Mouse (Mus musculus) CH12.LX (cell line): Measurements from ENCODE around the gene Cd163l1.

Experiments
- CHD1 ChIP-seq: IDR thresholded peaks from 2 replicates; pipeline ENCODE4 v1.6.1; 2012; ENCODE audit warnings: low read depth, low read length, improper control_type of control experiment, inconsistent platforms
- CTCF ChIP-seq, 2 experiments: IDR thresholded peaks in 1 of 2; conservative IDR thresholded peaks in 1 of 2; 2 replicates each; pipeline ENCODE4 v1.5.1; 2011 to 2012; ENCODE audit warnings: low read depth in 2 of 2, low read length in 2 of 2, improper control_type of control experiment in 1 of 2, inconsistent platforms in 1 of 2, mild to moderate bottlenecking in 1 of 2, moderate library complexity in 1 of 2
- E2F4 ChIP-seq: IDR thresholded peaks from 2 replicates; pipeline ENCODE4 v1.6.1; 2011; ENCODE audit warnings: low read depth, low read length, improper control_type of control experiment; ENCODE audit not compliant: insufficient replicate concordance
- ELF1 ChIP-seq: IDR thresholded peaks from 2 replicates; pipeline ENCODE4 v1.6.1; 2014; ENCODE audit warnings: low read depth, mild to moderate bottlenecking, inconsistent platforms, low read length, improper control_type of control experiment
- ETS1 ChIP-seq: conservative IDR thresholded peaks from 2 replicates; pipeline ENCODE4 v1.6.1; 2012; ENCODE audit warnings: low read depth, mild to moderate bottlenecking, inconsistent platforms, low read length, improper control_type of control experiment, moderate library complexity
- HCFC1 ChIP-seq: IDR thresholded peaks from 2 replicates; pipeline ENCODE4 v1.6.1; 2012; ENCODE audit warnings: low read depth, mild to moderate bottlenecking, inconsistent platforms, low read length, improper control_type of control experiment
- MAX ChIP-seq: IDR thresholded peaks from 2 replicates; pipeline ENCODE4 v1.6.1; 2011; ENCODE audit warnings: low read length, improper control_type of control experiment
- MXI1 ChIP-seq: IDR thresholded peaks from 2 replicates; pipeline ENCODE4 v1.6.1; 2011; ENCODE audit warnings: mild to moderate bottlenecking, low read depth, low read length, improper control_type of control experiment
- POLR2A ChIP-seq: IDR thresholded peaks from 2 replicates; pipeline ENCODE4 v1.6.1; 2011; ENCODE audit warnings: low read depth, mild to moderate bottlenecking, improper control_type of control experiment, low read length
- POLR2AphosphoS2 ChIP-seq: IDR thresholded peaks from 2 replicates; pipeline ENCODE4 v1.6.1; 2011; ENCODE audit warnings: low read depth, low read length, improper control_type of control experiment
- RAD21 ChIP-seq: IDR thresholded peaks from 2 replicates; pipeline ENCODE4 v1.6.1; 2011; ENCODE audit warnings: low read depth, mild to moderate bottlenecking, low read length, improper control_type of control experiment, moderate library complexity
- TBP ChIP-seq: conservative IDR thresholded peaks from 2 replicates; pipeline ENCODE4 v1.6.1; 2011; ENCODE audit warnings: low read depth, low read length, improper control_type of control experiment
- ZC3H11A ChIP-seq: IDR thresholded peaks from 2 replicates; pipeline ENCODE4 v1.6.1; 2012; ENCODE audit warnings: low read depth, mild to moderate bottlenecking, inconsistent platforms, low read length, improper control_type of control experiment

- TF ChIP-seq HCFC1 (no peak), ELF1 (no peak), POLR2A (no peak), MXI1 (no peak), E2F4 (no peak), ETS1 (no peak), CTCF (conservative IDR thresholded peaks at IDR 0.05 in 1 of 2, IDR thresholded peaks at IDR 0.05 in 1 of 2; ENCODE audit: low read depth in 2 of 2, low read length in 2 of 2) (no peak), ZC3H11A (no peak), MAX (no peak), POLR2AphosphoS2 (no peak), TBP (no peak), RAD21 (no peak), CHD1 (no peak)
Measured at GRCm38 (mm10) chr7:140170863-140171262, 47.2 kb upstream of the Cd163l1 start.
